Mouse (Mus musculus) stomach, embryonic 14.5 days (tissue): Measurements from ENCODE around the gene Srd5a2. TPM values are rescaled to one million over a fixed set of nuclear protein-coding genes. Genes with fewer than 3 reads are reported as not detected.

ENCODE experiments used
- ATAC-seq: fragments of 200-750 bp; cut with Nextera tagmentation; 2 replicates; pipeline ENCODE4 v1.8.0; 2017; ENCODE audit warnings: low read depth, moderate TSS enrichment; ENCODE audit not compliant: insufficient number of reproducible peaks, insufficient read depth, low FRiP score
- H3K27ac ChIP-seq: fragments of 300-500 bp; sonication (generic); 2 replicates; pipeline ENCODE4 v1.5.1; 2014; ENCODE audit warnings: mild to moderate bottlenecking, low read length, moderate library complexity, mixed read lengths
- H3K27me3 ChIP-seq: fragments of 300-500 bp; sonication (generic); 2 replicates; pipeline ENCODE4 v1.6.1; 2014; ENCODE audit warnings: low read length, control low read depth, mixed read lengths; ENCODE audit not compliant: control insufficient read depth, insufficient read depth
- H3K36me3 ChIP-seq: fragments of 300-500 bp; sonication (generic); 2 replicates; pipeline ENCODE4 v1.6.1; 2014; ENCODE audit warnings: mild to moderate bottlenecking, control low read depth, low read length, moderate library complexity, mixed read lengths; ENCODE audit not compliant: control insufficient read depth, insufficient read depth
- H3K4me1 ChIP-seq: fragments of 300-500 bp; sonication (generic); 2 replicates; pipeline ENCODE4 v1.6.1; 2014; ENCODE audit warnings: low read length, control low read depth, mixed read lengths; ENCODE audit not compliant: control insufficient read depth, insufficient read depth
- H3K4me2 ChIP-seq: fragments of 300-500 bp; sonication (generic); replicated peaks from 2 replicates; pipeline ENCODE4 v1.6.1; 2014; ENCODE audit warnings: low read depth, low read length, control low read depth
- H3K4me3 ChIP-seq: fragments of 300-500 bp; sonication (generic); 2 replicates; pipeline ENCODE4 v1.5.1; 2014; ENCODE audit warnings: low read depth, low read length, control low read depth
- H3K9ac ChIP-seq: fragments of 300-500 bp; sonication (generic); replicated peaks from 2 replicates; pipeline ENCODE4 v1.6.1; 2014; ENCODE audit warnings: low read depth, mild to moderate bottlenecking, control low read depth, low read length, moderate library complexity, mixed read lengths
- H3K9me3 ChIP-seq: fragments of 300-500 bp; sonication (generic); 2 replicates; pipeline ENCODE4 v1.6.1; 2016; ENCODE audit warnings: low read depth, low read length, control low read depth; ENCODE audit not compliant: control insufficient read depth
- WGBS: fragments of 180-500 bp; shearing (Covaris S2); extraction: QIAGEN DNeasy Blood & Tissue Kit; methylation state at CpG from one replicate; pipeline ENCODE4 v1.1.7; 2014; 5-methylcytosine and 5-hydroxymethylcytosine counted together
- polyA plus RNA-seq: library from polyadenylated mRNA; unstranded; fragments of >200 nt; fragmentation: Nextera tagmentation; extraction: Ambion mirVana; gene quantifications from 2 replicates; pipeline ENCODE4 v1.2.1, GENCODE M21; 2014

The Srd5a2 gene
- polyA plus RNA-seq, 1 experiment from 2014 or later = not detected

DNA sequence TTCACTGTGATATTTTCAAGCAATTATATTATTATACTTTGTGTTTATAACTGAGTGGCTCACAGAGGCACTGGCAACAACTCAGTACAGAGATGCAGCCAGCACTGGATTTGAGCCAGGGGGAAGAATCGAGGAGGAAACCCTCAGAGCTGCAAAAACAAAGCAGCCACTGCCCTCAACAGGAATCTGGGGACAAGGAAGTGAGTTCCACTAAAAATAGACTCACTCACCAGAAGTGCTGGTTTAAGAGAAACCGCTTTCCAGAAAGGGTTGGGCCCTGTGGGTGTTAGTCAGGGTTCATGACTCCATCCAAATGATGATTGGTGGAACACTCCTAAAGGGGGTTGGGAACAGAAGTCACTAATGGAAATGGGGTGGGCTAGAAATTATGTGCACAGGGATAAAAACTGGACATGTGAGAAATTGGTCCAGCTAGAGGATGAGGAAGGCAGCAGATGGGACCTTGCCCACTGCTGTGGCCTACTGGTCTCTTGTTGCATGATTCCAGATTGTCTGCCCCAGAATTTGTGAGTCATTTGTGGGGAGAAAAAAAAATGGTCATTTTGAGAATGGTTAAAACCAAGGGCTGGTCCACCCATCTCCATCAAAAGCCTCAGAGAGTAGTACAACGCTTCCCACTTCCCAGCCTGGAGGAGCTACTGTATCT is 77.2 kb downstream of the Srd5a2 start:
- no peak for ATAC-seq

More for the DNA sequence above, 77.2 kb downstream of the Srd5a2 start:
- Histone ChIP-seq H3K36me3 (no peaks in the 10 kb centered on the region), H3K27ac (no peak overlapping the region), H3K27me3 (no peaks in the 10 kb centered on the region), H3K4me3 (no peak overlapping the region), H3K4me1 (no peaks in the 10 kb centered on the region), H3K9ac (no peak overlapping the region), H3K4me2 (no peak overlapping the region), H3K9me3 (no peaks in the 10 kb centered on the region)
- WGBS = 55% methylated on average over 3 of the region's 3 CpGs

Other genes with a start within 250 kb of the Srd5a2 start
- gene Ehd3, start 243.8 kb downstream of the Srd5a2 start, polyA plus RNA-seq = 4.6 and 5.0 TPM in 2 replicates
- 1.1 and 1.2 TPM in 2 replicates for gene Xdh, start 97.7 kb downstream of the Srd5a2 start, polyA plus RNA-seq
- gene Memo1, start 247.6 kb upstream of the Srd5a2 start, polyA plus RNA-seq = 94.8 and 105 TPM in 2 replicates